Mouse (Mus musculus): ENCODE measurements at regions not wholly inside any gene's neighbourhood (a gene's known extent, or its start where the extent isn't known, plus 50 kb on each side); places are given as distances from the start of the nearest gene placed in this dataset.

DNA sequence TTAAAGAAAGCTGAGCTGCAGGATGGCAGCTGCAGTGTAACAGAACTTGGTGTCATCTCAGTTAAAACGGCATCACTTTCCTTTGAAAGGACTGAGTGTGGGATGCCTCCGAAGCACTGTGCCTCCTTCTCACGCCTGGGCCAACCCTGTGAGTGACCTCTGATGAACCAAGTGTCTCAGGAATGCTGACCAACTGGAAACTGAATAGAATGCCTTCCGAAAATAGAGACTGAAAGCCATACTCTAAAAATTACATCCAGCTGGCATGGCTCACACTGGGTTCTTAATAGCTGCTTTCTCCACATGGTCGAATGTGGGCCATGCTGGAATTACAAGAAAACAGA is 116.0 kb upstream of the B3galt2 start:
- TF ChIP-seq CTCF (IDR thresholded peaks at IDR 0.05 in 2 of 3, conservative IDR thresholded peaks at IDR 0.05 in 1 of 3; ENCODE audit: control insufficient read depth in 1 of 3, insufficient read depth in 1 of 3, low read depth in 2 of 3, low read length in 3 of 3, poor library complexity in 1 of 3, severe bottlenecking in 1 of 3): no peak
- no peak for TF ChIP-seq ZNF384 (IDR thresholded peaks at IDR 0.05; ENCODE audit: low read depth, low read length)
- no peak for TF ChIP-seq POLR2A (IDR thresholded peaks at IDR 0.05; ENCODE audit: control insufficient read depth in 1 of 2, insufficient read depth in 1 of 2, low read depth in 1 of 2, low read length in 2 of 2, poor library complexity in 1 of 2)
- TF ChIP-seq MEF2A (IDR thresholded peaks at IDR 0.05; ENCODE audit: extremely low read depth, insufficient replicate concordance, low read depth, low read length, poor library complexity, severe bottlenecking): no peak
- no peak for TF ChIP-seq USF2 (IDR thresholded peaks at IDR 0.05; ENCODE audit: borderline replicate concordance in 1 of 2, insufficient read depth in 1 of 2, low read depth in 1 of 2, low read length in 2 of 2)
- no peak for TF ChIP-seq EP300 (IDR thresholded peaks at IDR 0.05; ENCODE audit: low read depth in 1 of 2, low read length in 2 of 2)
- no peak for TF ChIP-seq GABPA (IDR thresholded peaks at IDR 0.05; ENCODE audit: low read depth, low read length)
